Mouse (Mus musculus) CH12.LX (cell line): ENCODE measurements at regions not wholly inside any gene's neighbourhood (a gene's known extent, or its start where the extent isn't known, plus 50 kb on each side); places are given as distances from the start of the nearest gene placed in this dataset.

Source experiments
- DNase-seq: peaks from one replicate; pipeline ENCODE4 v3.0.0-alpha.2; 2013; ENCODE audit errors: extremely low read depth
- H3K27ac ChIP-seq: 2 replicates; pipeline ENCODE4 v1.5.1; 2012; ENCODE audit warnings: low read depth, mild to moderate bottlenecking, control low read depth, moderate library complexity; ENCODE audit not compliant: insufficient read depth
- H3K27me3 ChIP-seq: replicated peaks from 2 replicates; pipeline ENCODE3; 2012; ENCODE audit warnings: inconsistent platforms
- H3K36me3 ChIP-seq, 2 experiments: replicated peaks in 1 of 2; 2 replicates each; pipeline versions ENCODE3 to v1.6.1; 2012; ENCODE audit warnings: inconsistent platforms in 1 of 2, low read length in 1 of 2, mild to moderate bottlenecking in 1 of 2, mixed read lengths in 1 of 2, moderate library complexity in 1 of 2; ENCODE audit not compliant: control insufficient read depth in 1 of 2, insufficient read depth in 1 of 2
- H3K4me1 ChIP-seq, 2 experiments: 2 replicates each; pipeline ENCODE4 v1.6.1; 2012; ENCODE audit warnings: inconsistent platforms in 1 of 2, moderate library complexity in 1 of 2; ENCODE audit not compliant: insufficient read depth in 2 of 2, control insufficient read depth in 1 of 2
- H3K4me2 ChIP-seq: 2 replicates; pipeline ENCODE4 v1.6.1; 2012; ENCODE audit warnings: low read depth, mild to moderate bottlenecking, control low read depth; ENCODE audit not compliant: poor library complexity, insufficient read depth, severe bottlenecking
- H3K4me3 ChIP-seq, 3 experiments: fragments of 150-350 bp in 1 of 3; sonication (generic) in 1 of 3; replicated peaks in 1 of 3; 2 replicates each; pipeline versions ENCODE3 to v1.5.1; 2011 to 2012; ENCODE audit warnings: low read depth in 2 of 3, low read length in 2 of 3, mild to moderate bottlenecking in 2 of 3, moderate library complexity in 2 of 3, control low read depth in 1 of 3, improper control_type of control experiment in 1 of 3, inconsistent platforms in 1 of 3, mixed read lengths in 1 of 3; ENCODE audit not compliant: poor library complexity in 1 of 3
- H3K79me2 ChIP-seq: replicated peaks from 2 replicates; pipeline ENCODE4 v1.6.1; 2012; ENCODE audit warnings: mild to moderate bottlenecking, moderate library complexity; ENCODE audit not compliant: control insufficient read depth, poor library complexity, insufficient read depth, severe bottlenecking; ENCODE audit errors: extremely low read depth
- H3K9ac ChIP-seq: 2 replicates; pipeline ENCODE4 v1.6.1; 2012; ENCODE audit warnings: low read depth, mild to moderate bottlenecking, control low read depth, moderate library complexity; ENCODE audit not compliant: insufficient read depth
- H3K9me3 ChIP-seq: replicated peaks from 2 replicates; pipeline ENCODE3; 2012; ENCODE audit warnings: low read length, inconsistent platforms, mixed read lengths
- CHD1 ChIP-seq: IDR thresholded peaks from 2 replicates; pipeline ENCODE4 v1.6.1; 2012; ENCODE audit warnings: low read depth, low read length, improper control_type of control experiment, inconsistent platforms
- E2F4 ChIP-seq: IDR thresholded peaks from 2 replicates; pipeline ENCODE4 v1.6.1; 2011; ENCODE audit warnings: low read depth, low read length, improper control_type of control experiment; ENCODE audit not compliant: insufficient replicate concordance
- EP300 ChIP-seq: IDR thresholded peaks from 2 replicates; pipeline ENCODE4 v1.6.1; 2011; ENCODE audit warnings: low read length, improper control_type of control experiment
- GABPA ChIP-seq: IDR thresholded peaks from 2 replicates; pipeline ENCODE4 v1.6.1; 2012; ENCODE audit warnings: low read depth, low read length, improper control_type of control experiment, inconsistent platforms; ENCODE audit not compliant: insufficient replicate concordance
- IRF4 ChIP-seq: IDR thresholded peaks from 2 replicates; pipeline ENCODE4 v1.6.1; 2014; ENCODE audit warnings: low read depth, mild to moderate bottlenecking, inconsistent platforms, low read length, improper control_type of control experiment
- JUND ChIP-seq: conservative IDR thresholded peaks from 2 replicates; pipeline ENCODE4 v1.6.1; 2011; ENCODE audit warnings: low read depth, low read length, improper control_type of control experiment
- MAFK ChIP-seq: IDR thresholded peaks from 2 replicates; pipeline ENCODE4 v1.6.1; 2011; ENCODE audit warnings: low read length, improper control_type of control experiment; ENCODE audit not compliant: insufficient replicate concordance
- MAZ ChIP-seq: IDR thresholded peaks from 2 replicates; pipeline ENCODE4 v1.6.1; 2012; ENCODE audit warnings: low read depth, mild to moderate bottlenecking, inconsistent platforms, low read length, improper control_type of control experiment, moderate library complexity
- MXI1 ChIP-seq: IDR thresholded peaks from 2 replicates; pipeline ENCODE4 v1.6.1; 2011; ENCODE audit warnings: mild to moderate bottlenecking, low read depth, low read length, improper control_type of control experiment
- MYC ChIP-seq: IDR thresholded peaks from 2 replicates; pipeline ENCODE4 v1.6.1; 2011; ENCODE audit warnings: low read depth, mild to moderate bottlenecking, improper control_type of control experiment, low read length
- POLR2A ChIP-seq: IDR thresholded peaks from 2 replicates; pipeline ENCODE4 v1.6.1; 2011; ENCODE audit warnings: low read depth, mild to moderate bottlenecking, improper control_type of control experiment, low read length
- SMC3 ChIP-seq: IDR thresholded peaks from 2 replicates; pipeline ENCODE4 v1.6.1; 2011; ENCODE audit warnings: low read depth, low read length, improper control_type of control experiment
- TBP ChIP-seq: conservative IDR thresholded peaks from 2 replicates; pipeline ENCODE4 v1.6.1; 2011; ENCODE audit warnings: low read depth, low read length, improper control_type of control experiment
- TCF12 ChIP-seq: IDR thresholded peaks from 2 replicates; pipeline ENCODE4 v1.6.1; 2014; ENCODE audit warnings: low read depth, mild to moderate bottlenecking, inconsistent platforms, low read length, improper control_type of control experiment
- UBTF ChIP-seq: IDR thresholded peaks from 2 replicates; pipeline ENCODE4 v1.6.1; 2012; ENCODE audit warnings: low read depth, mild to moderate bottlenecking, inconsistent platforms, low read length, improper control_type of control experiment, moderate library complexity
- USF2 ChIP-seq: conservative IDR thresholded peaks from 2 replicates; pipeline ENCODE4 v1.6.1; 2011; ENCODE audit warnings: low read depth, low read length, improper control_type of control experiment
- ZKSCAN1 ChIP-seq: IDR thresholded peaks from 2 replicates; pipeline ENCODE4 v1.6.1; 2012; ENCODE audit warnings: low read depth, inconsistent platforms, low read length, improper control_type of control experiment, borderline replicate concordance
- ZMIZ1 ChIP-seq: IDR thresholded peaks from 2 replicates; pipeline ENCODE4 v1.6.1; 2012; ENCODE audit warnings: low read depth, mild to moderate bottlenecking, inconsistent platforms, low read length, improper control_type of control experiment
- ZNF384 ChIP-seq: IDR thresholded peaks from 2 replicates; pipeline ENCODE4 v1.6.1; 2012; ENCODE audit warnings: low read depth, low read length, improper control_type of control experiment, inconsistent platforms
- dilution Hi-C: fragments of 300-500 bp; cut with MboI; formaldehyde crosslinking; loops from 2 replicates; pipeline ENCODE4 v1.14.3; 2020; ENCODE audit warnings: low sequenced_read_pairs; ENCODE audit not compliant: extremely low pct_unique_long_range_greater_than_20kb, extremely low pct_ligation_motif_present
- in situ Hi-C: fragments of 300-500 bp; cut with MboI; formaldehyde crosslinking; loops from 3 replicates; pipeline ENCODE4 v1.14.3; 2019; ENCODE audit warnings: low sequenced_read_pairs, low pct_ligation_motif_present, low pct_unique_long_range_greater_than_20kb, mixed read lengths

DNA sequence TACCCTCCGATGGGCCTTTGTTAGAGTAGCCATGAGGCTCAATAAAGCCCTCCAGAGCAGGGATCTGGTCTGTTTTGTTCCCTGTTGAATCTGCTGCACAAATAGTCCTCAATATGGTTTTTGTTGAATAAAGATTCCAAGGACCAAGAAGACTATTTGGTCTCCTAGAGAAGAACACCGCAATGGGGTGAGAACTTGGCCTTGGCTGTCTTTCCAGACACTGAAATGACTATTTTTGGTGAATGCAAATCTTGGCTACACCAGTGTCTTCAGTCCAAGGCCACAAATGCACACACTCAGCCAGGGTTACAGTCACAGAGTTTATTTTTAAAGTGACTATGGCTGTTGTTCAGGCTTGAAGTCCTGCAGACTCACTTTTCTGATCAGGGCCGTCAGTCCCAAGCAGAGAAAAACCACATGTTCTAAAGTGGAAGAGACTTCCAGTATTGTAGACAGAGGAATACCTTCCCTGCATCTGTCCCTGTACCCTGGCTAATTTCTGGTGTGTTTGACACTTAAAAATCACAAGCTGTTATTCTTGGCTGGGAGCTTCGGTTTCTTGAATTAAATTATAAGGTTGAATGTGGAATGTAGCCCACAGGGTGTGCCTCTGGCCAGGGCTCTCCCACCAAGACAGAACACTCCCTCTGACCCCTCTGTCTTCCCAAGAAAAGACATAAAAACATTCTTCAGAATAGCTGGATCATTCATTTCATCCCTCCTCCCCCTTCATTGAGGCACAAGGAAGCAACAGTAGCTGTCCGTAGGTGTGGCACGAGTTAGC lies 604.0 kb downstream of the Zfp706 start:
- no peak for DNase-seq
- no peaks in the 10 kb centered on the region for H3K27me3 ChIP-seq
- H3K27ac ChIP-seq: no peak overlapping the region
- peaks cover 0 to 9% of the 10 kb centered on the region in 2 experiments; a peak in 2 of 4 replicates for H3K4me1 ChIP-seq
- no peaks in the 10 kb centered on the region for H3K36me3 ChIP-seq
- dilution Hi-C loops: no loop called here
- in situ Hi-C loops: no loop called here
- TF ChIP-seq MYC: no peak
- no peak overlapping the region for H3K4me2 ChIP-seq
- H3K9ac ChIP-seq: no peak overlapping the region
- H3K9me3 ChIP-seq: peaks cover 4% of the 10 kb centered on the region
- H3K4me3 ChIP-seq: no peak overlapping the region
- no peaks in the 10 kb centered on the region for H3K79me2 ChIP-seq

DNA sequence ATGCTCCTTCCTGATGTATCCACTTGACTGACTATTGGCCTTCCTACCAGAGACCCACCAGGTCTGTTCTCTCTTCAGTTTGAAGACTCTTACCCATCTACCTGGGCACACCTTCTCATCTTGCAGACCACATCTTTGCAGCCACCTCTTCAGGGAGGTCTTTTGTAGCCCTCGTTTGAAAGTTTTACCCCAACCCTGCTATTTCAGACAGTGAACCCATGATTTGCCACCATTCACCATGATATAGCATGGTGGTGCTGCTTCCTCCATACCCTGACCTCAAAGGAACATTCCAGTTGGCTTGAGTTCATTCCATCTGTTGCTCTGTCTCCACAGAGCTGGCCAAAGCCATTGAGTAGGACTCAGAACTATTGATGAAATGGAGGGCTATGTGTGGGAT lies 605.5 kb downstream of the Zfp706 start:
- Histone ChIP-seq H3K36me3 (no peaks in the 10 kb centered on the region), H3K4me2 (no peak overlapping the region), H3K9me3 (peaks cover 2% of the 10 kb centered on the region), H3K27me3 (no peaks in the 10 kb centered on the region), H3K4me1 (peaks cover 0 to 18% of the 10 kb centered on the region in 2 experiments; a peak in 2 of 4 replicates), H3K79me2 (no peaks in the 10 kb centered on the region), H3K9ac (no peak overlapping the region), H3K4me3 (no peak overlapping the region), H3K27ac (no peak overlapping the region)
- in situ Hi-C loops (no loop called here), dilution Hi-C loops (no loop called here)
- no peak for DNase-seq
- no peak for TF ChIP-seq POLR2A
- TF ChIP-seq GABPA: no peak
- TF ChIP-seq USF2: no peak
- no peak for TF ChIP-seq TCF12
- TF ChIP-seq JUND: no peak
- no peak for TF ChIP-seq MAZ

DNA sequence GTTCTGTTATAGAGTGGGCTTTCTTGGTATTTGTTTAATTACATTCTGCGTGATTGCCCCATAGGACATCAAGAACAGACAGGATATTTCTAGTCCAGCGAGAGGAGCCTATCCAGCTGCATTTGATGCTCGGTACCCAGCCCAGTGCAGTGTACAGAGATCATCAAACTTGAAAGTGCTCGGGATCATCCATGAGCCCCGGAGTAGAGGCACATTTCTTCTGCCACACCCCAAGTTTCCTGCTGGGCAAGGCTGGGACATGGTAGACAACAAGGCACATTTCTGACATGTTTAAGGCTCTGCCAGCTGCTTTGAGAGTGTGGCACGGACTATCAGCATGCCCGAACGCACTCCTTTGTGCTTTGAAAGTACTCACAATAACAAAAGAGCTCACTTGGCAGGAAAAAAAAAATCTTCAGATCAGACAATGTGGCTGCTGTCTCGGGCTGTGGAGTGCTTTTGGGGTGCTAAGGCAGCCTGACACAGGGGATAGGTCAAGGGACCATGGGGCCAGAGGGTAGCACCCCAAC lies 607.2 kb downstream of the Zfp706 start:
- Histone ChIP-seq H3K4me3 (no peak overlapping the region), H3K27me3 (no peaks in the 10 kb centered on the region), H3K79me2 (no peaks in the 10 kb centered on the region), H3K9me3 (no peaks in the 10 kb centered on the region), H3K4me1 (peaks cover 6 to 35% of the 10 kb centered on the region in 2 experiments), H3K9ac (no peak overlapping the region), H3K36me3 (no peaks in the 10 kb centered on the region), H3K27ac (no peak overlapping the region), H3K4me2 (no peak overlapping the region)
- in situ Hi-C loops: no loop called here
- no peak for DNase-seq
- dilution Hi-C loops: no loop called here
- TF ChIP-seq E2F4: no peak
- TF ChIP-seq GABPA: no peak
- no peak for TF ChIP-seq EP300
- TF ChIP-seq MAFK: no peak
- TF ChIP-seq IRF4: no peak
- TF ChIP-seq ZMIZ1: no peak
- no peak for TF ChIP-seq ZNF384
- TF ChIP-seq ZKSCAN1: no peak
- no peak for TF ChIP-seq SMC3
- no peak for TF ChIP-seq TBP
- no peak for TF ChIP-seq JUND
- no peak for TF ChIP-seq MXI1
- TF ChIP-seq CHD1: no peak
- TF ChIP-seq POLR2A: no peak
- TF ChIP-seq UBTF: no peak
